Mouse (Mus musculus): ENCODE measurements around the gene Rpusd2. TPM values are rescaled to one million over a fixed set of nuclear protein-coding genes. Genes with fewer than 3 reads are reported as not detected.

Rpusd2 gene
- polyA plus RNA-seq (2017; shearing (Covaris generic)), result 3.7 TPM

DNA sequence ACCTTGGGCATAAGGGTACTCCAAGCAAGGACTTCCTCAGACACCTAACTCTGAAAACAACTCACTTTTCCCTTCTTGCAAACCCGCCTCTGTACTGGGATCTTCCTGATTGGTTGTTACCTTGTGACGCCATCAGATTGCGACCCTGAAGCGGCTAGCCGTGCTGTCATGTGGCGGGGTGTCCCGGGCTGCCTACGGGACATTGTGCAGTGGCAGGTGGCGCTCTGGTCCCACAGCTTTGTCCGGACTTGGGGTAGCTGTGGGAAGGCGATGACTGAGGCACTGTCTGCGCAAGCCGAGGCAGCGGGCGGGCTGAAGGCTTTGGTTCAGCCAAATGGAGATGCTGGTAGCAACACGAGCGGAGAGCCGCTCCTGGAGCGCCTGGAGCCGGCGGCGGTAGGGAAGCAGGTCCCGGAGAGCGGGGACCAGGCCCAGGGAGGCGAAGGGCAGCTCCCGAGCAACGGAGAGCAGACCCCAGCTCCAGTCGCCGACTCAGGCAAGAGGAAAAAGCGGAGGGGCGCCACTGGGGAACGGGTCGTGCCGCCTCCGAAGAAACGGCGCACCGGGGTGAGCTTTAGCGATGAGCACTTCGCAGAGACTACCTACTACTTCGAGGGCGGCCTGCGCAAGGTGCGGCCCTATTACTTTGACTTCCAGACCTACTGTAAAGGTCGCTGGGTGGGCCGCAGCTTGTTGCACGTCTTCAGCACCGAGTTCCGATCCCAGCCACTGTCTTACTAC is at the start of gene Rpusd2:
Gene Rpusd2, plus strand, starts transcription at position 135 of the 741 bp plus-strand sequence.

DNA sequence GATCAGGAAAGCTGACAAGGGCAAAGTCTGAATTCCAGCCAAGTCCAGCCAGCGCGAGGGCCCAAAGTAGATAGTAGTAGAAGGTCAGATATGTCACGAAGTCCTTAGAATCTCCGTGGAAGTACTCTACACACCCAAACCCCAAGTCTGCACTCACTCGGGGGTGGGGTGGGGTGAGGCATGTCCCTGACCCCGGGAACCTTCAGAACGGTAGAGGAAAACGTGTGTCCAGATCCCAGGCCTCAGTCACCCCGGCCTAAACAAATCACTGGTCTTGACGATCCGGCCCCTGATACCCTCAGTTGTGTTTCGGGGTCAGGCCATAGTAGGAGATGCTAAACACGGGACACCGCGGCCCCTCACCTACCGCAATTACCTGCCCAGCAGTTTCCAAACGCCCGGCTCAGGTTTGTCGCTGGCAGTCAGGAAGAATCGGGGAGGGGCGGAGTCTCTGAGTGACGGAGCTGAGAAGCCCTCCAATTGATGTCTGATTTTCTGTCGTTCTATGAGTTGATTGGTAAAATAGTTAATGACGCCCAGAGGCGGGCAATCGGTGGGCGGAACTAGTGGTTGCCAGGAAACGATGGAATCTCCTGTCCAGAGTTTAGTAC is 5.5 kb upstream of the Rpusd2 start, which contains the start of gene Ccdc32:
Gene Ccdc32, minus strand, starts transcription at position 453 of the 611 bp plus-strand sequence.

DNA sequence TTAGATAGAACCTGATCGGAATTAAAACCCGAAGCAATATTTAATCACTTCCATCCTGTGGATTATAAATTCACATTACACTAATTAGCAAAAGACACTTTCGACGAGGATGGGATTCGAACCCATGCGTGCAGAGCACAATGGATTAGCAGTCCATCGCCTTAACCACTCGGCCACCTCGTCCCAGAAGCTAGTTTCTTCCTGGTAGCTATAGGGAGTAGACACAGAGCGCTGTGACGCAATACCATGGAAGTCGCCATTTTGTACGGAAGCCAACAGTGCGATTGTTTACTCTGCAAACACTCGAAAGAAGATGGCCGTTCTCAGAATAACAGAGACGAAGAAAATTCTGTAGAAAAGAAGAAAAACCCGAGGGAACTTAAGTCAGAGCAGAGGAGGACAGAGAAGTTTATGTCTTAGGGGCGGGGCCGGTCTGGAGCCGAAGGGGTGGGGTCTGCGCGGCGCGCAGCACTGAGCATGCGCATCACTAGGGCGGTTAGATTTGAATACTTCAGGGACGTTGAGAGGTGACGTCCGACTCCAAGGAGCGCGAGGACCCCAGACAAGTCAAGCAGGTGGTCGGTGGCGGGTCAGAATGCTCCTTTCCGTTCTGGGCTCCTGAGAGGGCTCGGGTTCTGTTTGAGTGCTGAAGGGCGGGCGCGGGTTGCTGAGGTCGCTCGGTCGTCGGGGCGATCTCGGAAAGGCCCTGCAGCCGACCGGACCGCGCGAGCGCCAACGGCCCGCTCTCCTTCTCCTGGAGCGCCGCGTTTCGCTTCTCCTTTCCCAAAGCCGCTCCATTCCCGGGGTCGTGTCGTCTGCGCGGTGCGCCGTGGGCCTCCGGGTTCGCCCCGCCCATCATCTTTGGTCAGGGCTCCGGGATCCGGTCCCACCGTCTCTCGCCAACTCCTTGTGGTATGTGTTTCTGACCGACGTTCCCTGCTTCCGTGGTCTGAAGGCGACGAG is 12.3 kb downstream of the Rpusd2 start, which contains the start of gene Knl1:
Gene Knl1, plus strand, starts transcription at position 471 of the 963 bp plus-strand sequence.

Other genes with a start within 250 kb of the Rpusd2 start
- 5.8 TPM for gene Knstrn, start 220.8 kb upstream of the Rpusd2 start, polyA plus RNA-seq (2017; shearing (Covaris generic))
- gene Ivd, start 172.8 kb upstream of the Rpusd2 start, polyA plus RNA-seq (2017; shearing (Covaris generic)), result 94.3 TPM
- gene Bahd1, start 134.4 kb upstream of the Rpusd2 start, polyA plus RNA-seq (2017; shearing (Covaris generic)), result 21.3 TPM
- gene Chst14, start 108.3 kb upstream of the Rpusd2 start, polyA plus RNA-seq (2017; shearing (Covaris generic)), result 1.4 TPM
- gene Ccdc32, start 5.4 kb upstream of the Rpusd2 start, polyA plus RNA-seq (2017; shearing (Covaris generic)), result 13.4 TPM
- gene Knl1, start 12.3 kb downstream of the Rpusd2 start, polyA plus RNA-seq (2017; shearing (Covaris generic)), result 2.1 TPM
- gene Rad51, start 78.0 kb downstream of the Rpusd2 start, polyA plus RNA-seq (2017; shearing (Covaris generic)), result 2.6 TPM
- gene Rmdn3, start 122.2 kb downstream of the Rpusd2 start, polyA plus RNA-seq (2017; shearing (Covaris generic)), result 26.3 TPM
- gene Gchfr, start 133.0 kb downstream of the Rpusd2 start, polyA plus RNA-seq (2017; shearing (Covaris generic)), result not detected
- gene Gm14137, start 139.7 kb downstream of the Rpusd2 start, polyA plus RNA-seq (2017; shearing (Covaris generic)), result 1.1 TPM
- 31.1 TPM for gene Zfyve19, start 173.8 kb downstream of the Rpusd2 start, polyA plus RNA-seq (2017; shearing (Covaris generic))
- gene Dnajc17, start 174.0 kb downstream of the Rpusd2 start, polyA plus RNA-seq (2017; shearing (Covaris generic)), result 17.9 TPM
- not detected for gene Ppp1r14d, start 195.1 kb downstream of the Rpusd2 start, polyA plus RNA-seq (2017; shearing (Covaris generic))
- gene Spint1, start 202.6 kb downstream of the Rpusd2 start, polyA plus RNA-seq (2017; shearing (Covaris generic)), result not detected
- gene Rhov, start 236.5 kb downstream of the Rpusd2 start, polyA plus RNA-seq (2017; shearing (Covaris generic)), result not detected

Measured in naive thymus-derived CD4-positive, alpha-beta T cell, adult 5 months (primary cell).